Mouse (Mus musculus) liver, embryonic 14.5 days (tissue): ENCODE data around the gene Ovca2. TPM values are rescaled to one million over a fixed set of nuclear protein-coding genes. Genes with fewer than 3 reads are reported as not detected.

Source experiments
- ATAC-seq: fragments of 200-750 bp; cut with Nextera tagmentation; 2 replicates; pipeline ENCODE4 v1.8.0; 2017; ENCODE audit warnings: moderate number of reproducible peaks, mild to moderate bottlenecking, moderate library complexity; ENCODE audit not compliant: insufficient read depth
- DNase-seq, 3 experiments: peaks; one replicate each; pipeline ENCODE4 v3.0.0-alpha.2; 2012 to 2013; ENCODE audit warnings: low read depth in 3 of 3, low spot score in 3 of 3
- H3K27ac ChIP-seq: fragments of 300-500 bp; sonication (generic); 2 replicates; pipeline ENCODE4 v1.5.1; 2014; ENCODE audit warnings: moderate library complexity, mild to moderate bottlenecking, control low read depth, inconsistent platforms
- H3K27me3 ChIP-seq: fragments of 300-500 bp; sonication (generic); 2 replicates; pipeline ENCODE4 v1.6.1; 2014; ENCODE audit warnings: mild to moderate bottlenecking, low read length, moderate library complexity; ENCODE audit not compliant: control insufficient read depth, insufficient read depth
- H3K36me3 ChIP-seq: fragments of 300-500 bp; sonication (generic); replicated peaks from 2 replicates; pipeline ENCODE4 v1.6.1; 2014; ENCODE audit warnings: low read depth; ENCODE audit not compliant: control insufficient read depth, insufficient read depth
- H3K4me1 ChIP-seq, 2 experiments: fragments of 200-500 bp in 1 of 2; fragments of 300-500 bp in 1 of 2; sonication (generic) in 1 of 2; replicated peaks; 2 replicates each; pipeline ENCODE4 v1.6.1; 2012 to 2014; ENCODE audit warnings: antibody characterized with exemption in 1 of 2, inconsistent platforms in 1 of 2, low read length in 1 of 2; ENCODE audit not compliant: control insufficient read depth in 2 of 2, insufficient read depth in 2 of 2
- H3K4me2 ChIP-seq: fragments of 300-500 bp; sonication (generic); 2 replicates; pipeline ENCODE4 v1.6.1; 2014; ENCODE audit warnings: low read depth, mild to moderate bottlenecking, control low read depth, moderate library complexity
- H3K4me3 ChIP-seq, 2 experiments: fragments of 200-500 bp in 1 of 2; fragments of 300-500 bp in 1 of 2; sonication (generic) in 1 of 2; 2 replicates each; pipeline ENCODE4 v1.5.1; 2012 to 2014; ENCODE audit warnings: low read depth in 2 of 2, low read length in 2 of 2, mild to moderate bottlenecking in 2 of 2, control low read depth in 1 of 2, inconsistent platforms in 1 of 2, moderate library complexity in 1 of 2; ENCODE audit not compliant: insufficient read depth in 1 of 2
- H3K9ac ChIP-seq: fragments of 300-500 bp; sonication (generic); replicated peaks from 2 replicates; pipeline ENCODE4 v1.6.1; 2014; ENCODE audit warnings: mild to moderate bottlenecking, control low read depth, moderate library complexity
- H3K9me3 ChIP-seq: fragments of 300-500 bp; sonication (generic); 2 replicates; pipeline ENCODE4 v1.6.1; 2016; ENCODE audit warnings: low read length, mixed read lengths; ENCODE audit not compliant: control insufficient read depth
- CTCF ChIP-seq: IDR thresholded peaks from 2 replicates; pipeline ENCODE4 v1.5.1; 2016; ENCODE audit warnings: antibody characterized with exemption, low read depth, control low read depth
- EP300 ChIP-seq: IDR thresholded peaks from 2 replicates; pipeline ENCODE4 v1.6.1; 2016; ENCODE audit warnings: antibody characterized with exemption, low read depth
- WGBS: fragments of 180-500 bp; shearing (Covaris S2); extraction: QIAGEN DNeasy Blood & Tissue Kit; methylation state at CpG from one replicate; pipeline ENCODE4 v1.1.7; 2014; ENCODE audit not compliant: insufficient replicate concordance; 5-methylcytosine and 5-hydroxymethylcytosine counted together
- polyA plus RNA-seq, 2 experiments: library from polyadenylated mRNA; depleted of rRNA in 1 of 2; stranded (reverse) in 1 of 2; unstranded in 1 of 2; fragments of >200 nt; fragmentation: Nextera tagmentation in 1 of 2; extraction: Ambion mirVana in 1 of 2; gene quantifications; 2 replicates each; pipeline versions ENCODE4 v1.2.1 to v1.2.3; 2012 to 2014

Gene Ovca2
- polyA plus RNA-seq, 2 experiments = 10.5 to 15.3 TPM

DNA sequence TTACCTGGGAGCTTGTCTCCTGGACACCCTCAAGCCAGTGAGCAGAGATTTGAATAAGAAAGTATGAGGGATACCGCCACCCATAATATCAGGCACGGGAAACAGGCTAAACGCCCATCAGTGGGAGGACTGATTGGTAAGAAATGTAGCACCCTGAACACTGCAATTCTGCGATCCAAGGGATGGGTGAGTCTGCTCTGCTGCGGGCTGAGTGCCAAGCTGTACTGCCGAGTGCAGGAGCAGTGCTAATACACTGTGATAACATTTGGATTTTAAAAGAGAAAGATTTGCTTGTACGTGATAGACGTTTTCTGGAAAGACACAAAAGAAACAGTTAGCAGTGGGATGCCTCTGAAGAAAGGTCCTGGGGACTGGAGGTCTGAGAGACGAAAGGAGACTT, 41.5 kb upstream of the Ovca2 start:
- no peak overlapping the region for H3K4me2 ChIP-seq
- H3K9ac ChIP-seq = no peak overlapping the region
- H3K4me1 ChIP-seq = 0 out of 4 replicates have a peak, but pooled peaks cover 0 to 8% of the 10 kb centered on the region in 2 experiments
- H3K27me3 ChIP-seq = no peaks in the 10 kb centered on the region; the same call in 1 of the 2 replicates
- no peak for DNase-seq
- no peaks in the 10 kb centered on the region for H3K9me3 ChIP-seq
- no peak overlapping the region for H3K27ac ChIP-seq
- no peak for TF ChIP-seq EP300
- TF ChIP-seq CTCF = no peak
- no peaks in the 10 kb centered on the region for H3K36me3 ChIP-seq
- no peak overlapping the region for H3K4me3 ChIP-seq
- ATAC-seq = no peak
- WGBS = 53% methylated on average over 9 of the region's 9 CpGs

DNA sequence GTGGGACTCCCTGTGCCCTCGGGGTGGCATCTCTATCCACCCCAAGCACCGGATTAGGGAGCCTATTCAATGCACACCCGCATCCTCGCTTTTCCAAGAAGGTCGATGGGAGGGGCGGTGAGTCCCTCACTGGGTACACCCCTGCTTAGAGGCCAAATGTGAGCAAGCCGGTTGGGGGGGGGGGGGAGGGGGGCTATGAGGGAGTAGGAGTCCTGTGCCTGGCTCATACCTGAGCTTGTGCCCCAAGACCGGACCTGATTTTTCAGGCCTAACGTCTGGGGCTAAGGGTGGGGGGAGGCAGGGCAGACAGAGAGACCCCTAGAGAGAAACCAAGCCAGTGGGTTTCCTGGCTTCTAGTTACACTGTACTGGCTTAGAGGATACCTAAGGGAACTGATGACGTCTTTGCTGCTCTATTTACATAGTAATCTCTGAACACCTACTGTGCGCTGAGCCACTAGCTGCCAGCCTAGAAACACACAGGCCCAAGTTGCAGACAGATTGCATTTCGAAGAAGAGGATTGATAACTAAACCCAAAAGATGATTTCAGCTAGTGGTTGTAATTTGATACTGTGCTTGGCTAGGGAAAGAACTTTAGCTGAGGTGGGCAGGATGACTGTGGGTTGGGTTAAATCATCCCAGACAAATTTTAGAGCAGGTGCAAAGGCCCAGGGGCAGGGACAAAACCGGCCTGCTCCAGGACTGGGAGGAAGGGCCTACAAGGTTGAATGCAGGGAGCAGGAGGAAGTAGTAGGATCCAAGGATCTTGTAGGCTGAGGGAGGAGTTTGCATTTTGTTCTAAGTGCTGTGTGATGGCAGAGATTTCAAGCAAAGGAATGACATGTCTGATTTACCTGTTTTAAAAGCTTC, 35.7 kb upstream of the Ovca2 start:
- ATAC-seq (no peak), DNase-seq (no peak)
- 33% methylated on average over 13 of the region's 13 CpGs for WGBS
- no peak for TF ChIP-seq EP300
- no peak for TF ChIP-seq CTCF
- Histone ChIP-seq H3K4me2 (peak overlapping the region; percentile 51), H3K36me3 (no peaks in the 10 kb centered on the region), H3K27ac (no peak overlapping the region), H3K4me1 (peaks cover 23 to 32% of the 10 kb centered on the region in 2 experiments), H3K4me3 (peak overlapping the region in 1 of 2 experiments; percentile 6; a peak in 3 of 4 replicates), H3K9ac (no peak overlapping the region), H3K27me3 (peaks cover 4% of the 10 kb centered on the region; the same call in 1 of the 2 replicates), H3K9me3 (no peaks in the 10 kb centered on the region)

- peaks cover 30 to 40% of the 10 kb centered on the region in 2 experiments for H3K4me1 ChIP-seq
- WGBS = 19% methylated on average over 35 of the region's 35 CpGs
These were observed 34.9 kb upstream of the Ovca2 start for GRCm38 (mm10) chr11:75213372-75214080.

GRCm38 (mm10) chr11:75212876-75213275, 34.2 kb upstream of the Ovca2 start:
- no peak for ATAC-seq
- H3K4me3 ChIP-seq = no peak overlapping the region
- H3K4me2 ChIP-seq = no peak overlapping the region
- TF ChIP-seq EP300 (no peak), CTCF (no peak)
- peaks cover 32 to 41% of the 10 kb centered on the region in 2 experiments for H3K4me1 ChIP-seq
- 58% methylated on average over 3 of the region's 3 CpGs for WGBS
- no peaks in the 10 kb centered on the region for H3K9me3 ChIP-seq
- no peak overlapping the region for H3K9ac ChIP-seq
- no peak for DNase-seq
- H3K27ac ChIP-seq = no peak overlapping the region
- H3K27me3 ChIP-seq = peaks cover 4% of the 10 kb centered on the region; the same call in 1 of the 2 replicates
- no peaks in the 10 kb centered on the region for H3K36me3 ChIP-seq

More at GRCm38 (mm10) chr11:75213372-75214080, 34.9 kb upstream of the Ovca2 start:
- H3K27ac ChIP-seq = no peak overlapping the region
- no peak for DNase-seq
- peaks cover 4% of the 10 kb centered on the region; the same call in 1 of the 2 replicates for H3K27me3 ChIP-seq
- peak; percentile 47 for ATAC-seq
- peak overlapping the region in 1 of 2 experiments; percentile 6; a peak in 2 of 4 replicates for H3K4me3 ChIP-seq
- H3K9ac ChIP-seq = no peak overlapping the region
- no peaks in the 10 kb centered on the region for H3K36me3 ChIP-seq
- TF ChIP-seq EP300 (no peak), CTCF (no peak)
- peak overlapping the region; percentile 51 for H3K4me2 ChIP-seq
- H3K9me3 ChIP-seq = no peaks in the 10 kb centered on the region
